Mouse (Mus musculus): ENCODE data around the gene Msh2. TPM values are rescaled to one million over a fixed set of nuclear protein-coding genes. Genes with fewer than 3 reads are reported as not detected.
"Not testable (repeated sequence)": the region's sequence is repeated elsewhere in the genome, so short reads cannot be mapped to it uniquely, and the experiment has no call there.

Msh2 gene
- total RNA-seq (2021), result 24.3 and 24.6 TPM in 2 replicates
- long read RNA-seq, experiment 1, transcript Msh2-201 (16 exons, 3,283 nt), result major isoform, 35 of 46 reads
- long read RNA-seq, experiment 1, partial matches to known transcripts, result 8 of 46 reads
- long read RNA-seq, experiment 1, other reads (novel, unspliced or antisense), result 3 of 46 reads
- long read RNA-seq, experiment 2, transcript Msh2-201 (16 exons, 3,283 nt), result major isoform, 13 of 26 reads
- long read RNA-seq, experiment 2, partial matches to known transcripts, result 7 of 26 reads
- long read RNA-seq, experiment 2, other reads (novel, unspliced or antisense), result 6 of 26 reads

DNA sequence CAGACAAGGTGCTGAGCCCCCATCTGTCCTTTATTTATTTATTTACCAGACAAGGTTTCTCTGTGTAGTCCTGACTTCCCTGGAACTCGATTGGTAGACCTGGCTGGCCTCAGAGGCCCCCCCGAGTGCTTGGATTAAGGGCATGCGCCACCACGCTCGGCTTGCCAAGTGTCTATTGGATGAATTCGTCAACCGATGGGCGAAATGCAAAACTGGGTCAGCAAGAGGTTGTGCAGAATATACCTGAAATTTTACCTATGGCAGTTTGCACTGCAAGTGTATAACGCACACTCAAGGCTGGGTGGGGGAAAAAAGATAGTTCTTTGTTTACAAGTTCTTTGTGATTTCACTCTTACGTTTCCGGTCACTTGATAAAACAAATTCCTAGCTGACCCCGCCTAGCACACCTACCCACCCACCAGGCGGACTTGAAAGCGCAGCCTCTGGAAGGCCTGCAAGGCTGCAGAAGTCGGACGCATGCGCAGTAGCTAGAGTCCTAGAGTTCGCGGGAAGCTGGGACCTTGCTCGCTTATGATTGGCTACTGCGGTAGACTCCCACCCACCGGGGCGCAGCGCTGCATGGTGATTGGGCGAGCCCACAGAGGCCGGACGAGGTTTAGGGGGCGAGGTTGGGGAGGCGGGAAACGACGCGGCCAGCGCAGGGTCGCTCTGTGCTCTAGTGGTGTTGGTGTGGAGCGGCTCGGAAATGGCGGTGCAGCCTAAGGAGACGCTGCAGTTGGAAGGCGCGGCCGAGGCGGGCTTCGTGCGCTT lies at the start of gene Msh2:
Gene Msh2 (plus strand): TSS at position 441 of the 771 bp plus-strand sequence.
- peak; percentile 99 for DNase-seq

DNA sequence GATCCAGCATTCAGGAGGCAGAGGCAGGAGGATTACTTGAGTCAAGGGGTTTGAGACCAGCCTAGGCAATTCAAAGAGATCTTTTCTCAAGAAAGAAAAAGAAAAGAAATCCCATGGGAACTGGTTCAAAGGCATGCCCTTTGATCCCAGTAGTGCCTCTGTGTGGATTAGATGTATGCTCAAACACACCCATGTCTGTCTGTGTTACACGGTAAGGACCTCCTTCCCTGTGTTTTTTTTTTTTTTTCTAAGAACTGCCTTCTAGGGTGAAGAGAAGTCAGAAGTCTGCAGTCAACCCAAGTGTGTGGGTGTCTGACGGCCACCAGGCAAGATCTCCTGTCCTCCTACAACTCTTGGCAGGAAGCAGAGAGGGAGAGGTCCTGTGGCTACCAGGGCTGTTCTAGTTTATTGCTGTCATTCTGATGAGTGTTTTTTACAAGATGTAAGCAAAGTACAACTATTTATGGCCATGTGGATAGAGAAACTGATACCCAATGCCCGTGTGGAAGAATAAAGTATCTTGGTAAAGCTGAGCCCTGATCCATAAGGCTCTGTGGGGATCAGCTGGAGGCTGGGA lies 46.5 kb upstream of the Msh2 start:
- DNase-seq, result no peak

GRCm38 (mm10) chr17:87628144-87628543 lies 44.0 kb upstream of the Msh2 start:
- DNase-seq, result no peak

DNA sequence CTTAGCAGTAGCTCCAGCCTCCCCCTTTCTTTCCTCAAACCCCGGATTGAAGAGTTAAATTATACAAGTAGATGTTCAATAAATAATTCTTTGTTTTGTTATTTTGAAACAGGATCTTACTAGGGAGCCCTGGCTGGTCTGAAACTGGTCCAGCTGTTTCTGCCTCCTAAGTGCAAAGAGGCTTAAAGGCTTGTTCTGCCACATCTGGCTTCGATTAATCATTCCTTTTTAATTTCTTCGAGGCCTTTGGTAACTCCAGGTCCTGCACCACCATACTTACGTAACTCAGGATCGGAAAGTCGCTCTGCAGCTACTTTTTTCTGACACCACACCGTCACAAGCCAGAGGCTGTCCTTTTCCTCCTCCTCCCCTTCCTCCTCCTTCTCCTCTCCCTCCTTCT lies 43.4 kb upstream of the Msh2 start:
- no peak for DNase-seq

- no peak for DNase-seq
These were observed 35.1 kb upstream of the Msh2 start for GRCm38 (mm10) chr17:87637056-87637389.

GRCm38 (mm10) chr17:87639242-87639641 lies 32.9 kb upstream of the Msh2 start:
- no peak for DNase-seq

DNA sequence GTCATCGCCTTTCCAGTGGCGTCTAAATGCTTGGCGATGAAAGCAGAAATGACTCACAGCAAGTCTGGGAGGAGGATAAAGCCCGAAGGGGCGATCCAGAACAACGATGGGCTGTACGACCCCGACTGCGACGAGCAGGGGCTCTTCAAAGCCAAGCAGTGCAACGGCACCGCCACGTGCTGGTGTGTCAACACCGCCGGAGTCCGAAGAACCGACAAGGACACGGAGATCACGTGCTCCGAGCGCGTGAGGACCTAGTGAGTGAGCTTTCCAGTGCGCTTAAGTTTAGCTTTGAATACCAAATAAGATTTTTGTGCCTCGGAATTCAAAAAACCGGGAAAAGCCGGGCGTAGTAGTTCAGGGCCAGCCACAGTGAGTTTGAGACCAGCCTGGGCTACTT lies 31.9 kb upstream of the Msh2 start:
- no peak for DNase-seq

DNA sequence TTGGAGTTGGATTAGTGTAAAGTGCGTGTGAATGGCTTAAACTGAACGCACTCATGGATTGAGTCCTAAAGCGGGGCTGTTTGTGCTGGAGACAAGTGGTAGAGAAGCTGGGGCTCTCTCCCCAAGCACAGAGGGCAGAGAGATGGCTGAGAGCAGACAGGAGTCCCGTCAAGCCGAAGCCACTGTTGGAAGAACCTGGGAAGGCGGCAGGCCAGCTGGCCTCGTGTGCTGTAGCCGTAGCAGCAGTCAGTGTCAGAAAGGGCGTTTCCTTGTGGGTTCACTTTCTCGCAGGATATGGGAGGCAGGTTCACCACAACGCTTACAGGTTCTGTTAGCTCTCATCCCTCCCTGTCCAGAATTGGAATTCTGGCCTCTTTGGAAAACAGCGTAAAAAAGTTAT lies 31.1 kb upstream of the Msh2 start:
- no peak for DNase-seq

DNA sequence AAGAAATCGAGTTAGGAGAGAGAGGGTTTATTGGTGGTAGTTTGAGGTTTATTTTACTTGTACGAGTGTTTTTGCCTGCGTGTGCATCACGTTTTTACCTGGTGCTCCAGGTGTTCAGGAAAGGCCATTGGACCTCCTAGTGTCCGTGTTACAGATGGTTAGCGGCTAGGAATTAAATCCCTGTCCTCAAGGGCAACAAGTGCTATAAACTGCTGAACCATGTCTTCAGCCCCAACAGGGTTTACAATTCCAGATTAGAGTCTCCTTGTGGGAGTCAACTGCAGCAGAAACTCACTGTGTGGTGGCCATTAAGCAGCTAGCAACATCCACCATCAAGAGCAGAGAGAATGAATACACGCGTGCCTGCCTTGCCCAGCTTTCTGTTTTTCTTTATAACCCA lies 29.4 kb upstream of the Msh2 start:
- no peak for DNase-seq

GRCm38 (mm10) chr17:87655616-87656015 lies 16.5 kb upstream of the Msh2 start:
- not testable (repeated sequence) for DNase-seq

DNA sequence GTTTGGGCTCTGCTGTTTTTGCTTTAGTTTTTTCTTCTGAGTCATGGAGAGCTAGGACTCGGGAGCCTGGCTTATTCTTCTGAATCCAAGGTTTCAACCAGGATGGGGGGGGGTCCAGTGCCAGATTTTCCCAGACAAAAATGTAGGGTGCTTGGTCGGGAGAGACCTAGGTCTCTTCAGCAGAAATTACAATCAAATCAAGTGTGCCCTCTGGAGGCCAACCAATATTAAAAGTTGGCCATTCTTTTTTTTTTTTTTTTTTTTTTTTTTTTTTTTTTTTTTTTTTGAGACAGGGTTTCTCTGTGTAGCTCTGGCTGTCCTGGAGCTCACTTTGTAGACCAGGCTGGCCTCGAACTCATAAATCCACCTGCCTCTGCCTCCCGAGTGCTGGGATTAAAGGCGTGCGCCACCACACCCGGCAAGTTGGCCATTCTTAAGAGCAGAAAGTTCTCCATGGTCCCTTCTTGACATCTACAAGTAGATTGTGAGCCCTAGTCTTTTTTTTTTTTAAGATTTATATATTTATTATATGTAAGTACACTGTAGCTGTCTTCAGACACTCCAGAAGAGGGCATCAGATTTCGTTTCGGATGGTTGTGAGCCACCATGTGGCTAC lies 10.1 kb upstream of the Msh2 start:
- peak; percentile 35 for DNase-seq

DNA sequence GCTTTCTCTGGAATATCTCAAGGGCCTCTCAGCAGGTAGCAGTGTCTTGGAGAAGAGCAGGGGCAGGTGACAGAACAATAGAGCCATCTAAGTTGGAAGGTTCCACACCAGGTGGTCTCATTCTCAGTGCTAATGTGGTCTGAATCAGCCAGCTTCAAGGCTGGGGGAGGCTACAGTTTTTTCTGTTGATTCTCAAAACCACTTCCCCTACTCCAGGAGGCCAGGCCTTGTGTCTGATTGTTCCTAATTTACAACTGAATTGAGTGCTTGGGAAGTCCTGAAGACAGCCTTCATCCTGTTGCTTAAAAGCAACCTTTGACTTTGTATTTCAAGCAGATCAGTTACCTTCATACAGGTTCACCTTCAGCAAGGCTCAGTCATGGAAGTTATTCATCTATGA lies 7.9 kb upstream of the Msh2 start:
- no peak for DNase-seq

DNA sequence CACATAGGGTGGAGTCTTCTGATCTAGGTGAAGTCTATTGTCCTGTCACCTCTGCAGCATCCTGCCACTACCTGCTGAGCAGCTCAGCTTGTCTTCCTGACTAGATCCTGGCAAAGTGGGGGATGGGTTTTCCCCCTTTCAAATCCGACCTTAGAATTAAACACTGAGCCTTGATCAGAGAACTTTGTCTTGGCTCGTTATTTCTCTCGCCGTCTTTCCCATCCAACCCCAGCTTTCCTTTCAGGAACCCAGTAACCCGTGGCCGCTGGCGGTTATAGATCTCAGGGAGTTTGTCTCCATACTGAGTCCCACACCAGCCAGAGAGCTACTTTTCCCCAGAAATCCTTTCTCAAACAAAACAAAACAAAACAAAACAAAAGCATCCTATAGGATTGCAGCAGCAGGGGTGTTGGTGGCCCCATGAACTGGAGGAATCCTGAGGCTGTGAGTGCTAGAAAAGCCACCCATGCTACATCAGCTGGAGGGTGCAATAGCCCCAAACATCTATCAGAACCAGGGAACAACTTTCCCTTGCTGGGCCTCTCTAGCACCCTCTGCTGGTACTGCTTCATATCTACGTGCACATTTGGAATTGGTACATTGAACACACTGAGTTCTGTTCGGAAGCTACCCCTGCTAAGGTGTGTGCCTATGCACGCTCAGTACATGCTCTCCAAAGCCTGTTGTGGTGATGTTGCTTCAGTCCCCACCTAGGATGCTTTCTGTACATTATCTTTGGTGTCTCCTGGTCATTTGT lies 6.9 kb upstream of the Msh2 start:
- peak; percentile 74 for DNase-seq

DNA sequence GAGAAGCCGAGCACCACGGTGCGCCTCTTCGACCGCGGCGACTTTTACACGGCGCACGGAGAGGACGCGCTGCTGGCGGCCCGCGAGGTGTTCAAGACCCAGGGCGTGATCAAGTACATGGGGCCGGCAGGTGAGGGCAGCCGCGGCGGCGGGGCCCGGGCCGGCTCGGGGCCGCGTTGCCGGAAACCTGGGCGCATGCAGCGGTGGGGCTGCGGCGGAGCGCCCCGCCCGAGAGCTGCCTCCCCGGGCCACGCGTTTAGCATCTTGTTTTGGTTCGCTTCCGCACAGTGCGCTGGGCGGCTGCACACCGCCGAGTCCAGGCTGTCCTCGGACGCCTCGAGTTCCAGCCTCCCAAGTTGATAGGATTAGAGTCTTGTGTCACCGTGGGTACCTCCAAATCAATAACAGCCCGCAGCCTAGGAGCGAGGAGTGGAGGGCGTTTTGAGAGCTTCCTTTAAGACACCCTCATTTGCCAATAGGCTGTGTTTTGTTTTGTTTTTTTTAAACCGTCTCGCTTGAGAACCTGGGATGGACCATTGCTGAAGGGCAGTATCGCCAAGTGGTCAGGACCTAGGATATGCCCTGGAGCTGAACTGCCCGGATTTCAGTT lies 652 bp downstream of the Msh2 start:
- DNase-seq, result peak; percentile 61

DNA sequence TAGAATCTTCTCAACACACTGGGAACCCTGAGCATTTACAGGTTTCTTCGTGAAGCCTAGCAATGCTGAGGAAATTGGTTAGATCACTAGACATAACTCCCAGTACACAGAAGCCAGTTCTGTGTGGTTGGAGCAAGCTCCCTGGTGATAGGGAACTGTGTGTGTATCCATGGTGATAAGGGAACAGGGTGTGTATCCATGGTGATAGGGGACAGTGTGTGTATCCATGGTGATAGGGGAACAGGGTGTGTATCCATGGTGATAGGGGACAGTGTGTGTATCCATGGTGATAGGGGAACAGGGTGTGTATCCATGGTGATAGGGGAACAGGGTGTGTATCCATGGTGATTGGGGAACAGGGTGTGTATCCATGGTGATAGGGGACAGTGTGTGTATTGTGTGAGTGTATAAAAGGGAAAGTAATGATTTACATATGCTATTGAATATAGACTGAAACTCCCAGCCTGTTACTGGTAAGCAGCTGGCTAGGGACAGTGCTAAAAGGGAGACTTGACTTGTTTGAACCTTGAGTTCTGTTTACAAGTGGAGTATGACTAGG lies 4.9 kb downstream of the Msh2 start:
- not testable (repeated sequence) for DNase-seq

DNA sequence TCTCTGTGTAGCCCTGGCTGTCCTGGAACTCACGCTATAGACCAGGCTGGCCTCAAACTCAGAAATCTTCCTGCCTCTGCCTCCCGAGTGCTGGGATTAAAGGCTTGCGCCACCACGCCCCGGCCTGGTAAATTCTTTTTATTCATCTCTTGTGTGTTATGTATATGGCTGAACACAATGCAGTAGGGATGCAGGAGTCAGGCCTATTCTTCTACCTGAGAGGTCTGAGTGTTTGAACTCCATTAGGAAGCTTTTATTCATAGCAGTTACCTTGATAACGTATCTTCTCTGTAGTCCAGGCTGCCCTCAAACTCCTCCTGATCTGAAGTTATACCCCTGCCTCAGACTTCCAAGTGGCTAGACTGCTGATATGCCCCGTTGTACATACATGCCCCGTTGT lies 5.5 kb downstream of the Msh2 start:
- DNase-seq, result no peak

GRCm38 (mm10) chr17:87689217-87689616 lies 17.1 kb downstream of the Msh2 start:
- peak; percentile 31 for DNase-seq

DNA sequence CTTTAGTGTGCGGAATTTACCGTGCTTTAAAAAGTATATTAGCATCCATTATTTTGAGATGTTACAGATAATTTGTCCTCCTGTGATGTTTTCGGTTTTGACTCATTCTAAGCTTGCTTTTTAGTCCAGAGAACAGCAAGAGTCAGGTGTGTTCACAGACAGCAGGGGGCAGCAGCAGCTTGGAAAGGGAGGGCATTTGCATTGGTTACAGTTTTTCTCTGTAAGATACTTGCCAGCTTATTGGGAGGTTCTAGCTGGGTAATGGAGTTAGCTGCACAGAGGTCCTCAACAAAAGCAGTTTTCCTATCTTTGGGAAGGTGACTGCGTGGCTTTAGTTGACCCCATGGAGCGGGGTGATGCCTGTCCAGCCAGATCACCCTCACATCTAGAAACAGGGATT lies 19.8 kb downstream of the Msh2 start:
- peak; percentile 79 for DNase-seq

DNA sequence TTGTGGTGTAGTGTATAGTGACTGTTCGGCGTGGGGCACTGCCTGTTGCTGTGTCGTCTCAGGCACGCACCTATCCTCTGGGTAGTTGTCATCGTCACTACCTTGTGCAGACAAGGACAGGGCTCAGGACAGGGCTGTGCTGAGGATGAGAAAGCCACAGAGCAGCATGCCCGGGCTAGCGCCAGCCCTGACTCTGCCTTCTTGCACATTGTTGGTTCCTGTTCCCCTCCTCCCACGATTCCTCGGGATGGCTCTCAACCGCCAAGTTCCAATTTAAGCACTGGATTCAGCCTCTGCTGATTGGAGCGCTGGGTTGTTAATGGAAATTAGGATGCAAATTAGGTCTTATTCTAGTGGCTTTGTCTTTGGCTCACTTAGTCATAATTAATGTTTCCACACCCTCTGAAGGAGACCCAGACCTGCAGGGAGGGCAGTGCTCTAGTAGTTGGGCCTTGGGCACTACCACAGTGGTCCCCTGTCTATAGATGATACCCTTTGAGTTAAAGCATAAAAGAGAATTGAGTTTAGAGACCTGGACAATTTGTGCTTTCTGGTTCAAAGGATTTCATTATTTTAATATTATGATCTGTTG lies 23.8 kb downstream of the Msh2 start:
- no peak for DNase-seq

DNA sequence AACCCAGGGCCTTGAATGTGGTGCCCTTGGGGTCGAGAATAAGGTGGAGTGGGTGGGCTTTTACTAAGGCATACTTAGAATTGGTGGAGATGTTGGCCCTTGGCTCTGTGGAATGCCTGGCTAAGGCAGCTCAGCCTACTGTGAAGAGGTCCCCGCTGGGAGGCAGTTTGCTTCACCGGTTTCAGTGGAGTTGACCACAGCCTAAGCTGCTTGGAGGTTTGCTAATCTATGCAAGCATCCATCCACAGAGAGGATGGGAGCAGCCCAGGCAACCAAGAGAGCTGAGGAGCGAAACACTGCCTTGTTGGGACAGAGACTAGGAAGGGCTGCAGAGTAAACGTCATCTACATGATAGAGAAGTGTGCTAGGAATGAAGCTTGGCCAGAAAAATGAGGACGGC lies 24.7 kb downstream of the Msh2 start:
- DNase-seq, result no peak
